Mouse (Mus musculus): ENCODE data around the gene Lrrc75b. TPM values are rescaled to one million over a fixed set of nuclear protein-coding genes. Genes with fewer than 3 reads are reported as not detected.

The Lrrc75b gene
- polyA plus RNA-seq, 1 experiment from 2014 or later = 42.4 TPM

GRCm38 (mm10) chr10:75565906-75566305, 5.8 kb upstream of the Lrrc75b start:
- no peak for ATAC-seq (ENCODE audit: low FRiP score, low read depth)
- WGBS = 68% methylated on average over 7 of the region's 7 CpGs
- no peaks in the 10 kb centered on the region for H3K36me3 ChIP-seq
- no peak overlapping the region for H3K4me3 ChIP-seq
- no peak overlapping the region for H3K9ac ChIP-seq
- H3K27ac ChIP-seq (replicated peaks) = no peak overlapping the region
- H3K4me2 ChIP-seq = no peak overlapping the region
- no peaks in the 10 kb centered on the region for H3K27me3 ChIP-seq
- H3K9me3 ChIP-seq = no peaks in the 10 kb centered on the region
- peaks cover 5% of the 10 kb centered on the region for H3K4me1 ChIP-seq (replicated peaks)

- Histone ChIP-seq H3K4me3 (no peak overlapping the region), H3K4me1 (replicated peaks) (peaks cover 10% of the 10 kb centered on the region), H3K9ac (no peak overlapping the region), H3K9me3 (no peaks in the 10 kb centered on the region), H3K4me2 (no peak overlapping the region), H3K27ac (replicated peaks) (no peak overlapping the region), H3K27me3 (no peaks in the 10 kb centered on the region), H3K36me3 (no peaks in the 10 kb centered on the region)
- ATAC-seq (ENCODE audit: low FRiP score, low read depth) = no peak
- WGBS = 78% methylated on average over 6 of the region's 6 CpGs
These were observed 5.3 kb upstream of the Lrrc75b start for GRCm38 (mm10) chr10:75565436-75565835.

- Histone ChIP-seq H3K4me3 (no peak overlapping the region), H3K4me2 (no peak overlapping the region), H3K4me1 (replicated peaks) (peaks cover 14% of the 10 kb centered on the region), H3K9me3 (no peaks in the 10 kb centered on the region), H3K27ac (replicated peaks) (no peak overlapping the region), H3K9ac (no peak overlapping the region), H3K27me3 (no peaks in the 10 kb centered on the region), H3K36me3 (no peaks in the 10 kb centered on the region)
- no peak for ATAC-seq (ENCODE audit: low FRiP score, low read depth)
- WGBS = 85% methylated on average over 12 of the region's 12 CpGs
These were observed 4.6 kb upstream of the Lrrc75b start for GRCm38 (mm10) chr10:75564687-75565265.

GRCm38 (mm10) chr10:75562596-75562995, 2.5 kb upstream of the Lrrc75b start:
- Histone ChIP-seq H3K4me2 (no peak overlapping the region), H3K9ac (no peak overlapping the region), H3K4me3 (no peak overlapping the region), H3K9me3 (no peaks in the 10 kb centered on the region), H3K36me3 (no peaks in the 10 kb centered on the region), H3K27ac (replicated peaks) (no peak overlapping the region), H3K4me1 (replicated peaks) (peaks cover 32% of the 10 kb centered on the region), H3K27me3 (no peaks in the 10 kb centered on the region)
- ATAC-seq (ENCODE audit: low FRiP score, low read depth) = no peak
- 85% methylated on average over 8 of the region's 8 CpGs for WGBS

GRCm38 (mm10) chr10:75561071-75561654, 1.0 kb upstream of the Lrrc75b start, which contains the start of gene Ggt1:
Gene Ggt1 (plus strand): TSS chr10:75561604.
- H3K36me3 ChIP-seq = peaks cover 7% of the 10 kb centered on the region; the same call in 1 of the 2 replicates
- H3K27ac ChIP-seq (replicated peaks) = peak within 1 kb of the TSS; percentile 97
- peak within 1 kb of the TSS; percentile 60 for H3K4me3 ChIP-seq
- peaks cover 47% of the 10 kb centered on the region for H3K4me1 ChIP-seq (replicated peaks)
- H3K27me3 ChIP-seq = no peaks in the 10 kb centered on the region
- WGBS = 51% methylated on average over 10 of the region's 10 CpGs
- peak within 1 kb of the TSS; percentile 82 for H3K4me2 ChIP-seq
- no peaks in the 10 kb centered on the region for H3K9me3 ChIP-seq
- H3K9ac ChIP-seq = peak within 1 kb of the TSS; percentile 75
- no peak for ATAC-seq (ENCODE audit: low FRiP score, low read depth)

GRCm38 (mm10) chr10:75560549-75560899, 394 bp upstream of the Lrrc75b start:
- Histone ChIP-seq H3K9me3 (no peaks in the 10 kb centered on the region), H3K4me2 (peak overlapping the region; percentile 82), H3K36me3 (peaks cover 12% of the 10 kb centered on the region; the same call in 1 of the 2 replicates), H3K9ac (peak overlapping the region; percentile 75), H3K4me3 (peak overlapping the region; percentile 60), H3K4me1 (replicated peaks) (peaks cover 53% of the 10 kb centered on the region), H3K27me3 (no peaks in the 10 kb centered on the region), H3K27ac (replicated peaks) (peak overlapping the region; percentile 97)
- ATAC-seq (ENCODE audit: low FRiP score, low read depth) = peak; percentile 40
- 9% methylated on average over 6 of the region's 6 CpGs for WGBS

GRCm38 (mm10) chr10:75559041-75559675, 972 bp downstream of the Lrrc75b start:
- Histone ChIP-seq H3K4me1 (replicated peaks) (peaks cover 54% of the 10 kb centered on the region), H3K4me2 (peak overlapping the region; percentile 82), H3K27ac (replicated peaks) (peak overlapping the region; percentile 97), H3K27me3 (no peaks in the 10 kb centered on the region), H3K36me3 (peaks cover 20% of the 10 kb centered on the region), H3K4me3 (peak overlapping the region; percentile 60), H3K9me3 (no peaks in the 10 kb centered on the region), H3K9ac (peak overlapping the region; percentile 75)
- 2% methylated on average over 14 of the region's 14 CpGs for WGBS
- ATAC-seq (ENCODE audit: low FRiP score, low read depth) = peak; percentile 2; the same call in 1 of the 2 replicates

GRCm38 (mm10) chr10:75558515-75558914, 1.6 kb downstream of the Lrrc75b start:
- Histone ChIP-seq H3K36me3 (peaks cover 21% of the 10 kb centered on the region), H3K27ac (replicated peaks) (peak overlapping the region; percentile 97), H3K4me3 (peak overlapping the region; percentile 60), H3K9me3 (no peaks in the 10 kb centered on the region), H3K27me3 (no peaks in the 10 kb centered on the region), H3K9ac (peak overlapping the region; percentile 75), H3K4me2 (peak overlapping the region; percentile 82), H3K4me1 (replicated peaks) (peaks cover 54% of the 10 kb centered on the region)
- ATAC-seq (ENCODE audit: low FRiP score, low read depth) = peak; percentile 36
- 15% methylated on average over 3 of the region's 3 CpGs for WGBS

GRCm38 (mm10) chr10:75556026-75556425, 4.1 kb downstream of the Lrrc75b start:
- H3K36me3 ChIP-seq = peaks cover 32% of the 10 kb centered on the region
- 21% methylated on average over 9 of the region's 9 CpGs for whole genome bisulfite sequencing
- peaks cover 50% of the 10 kb centered on the region for H3K4me1 ChIP-seq (replicated peaks)
- H3K27ac ChIP-seq (replicated peaks) = peak overlapping the region; percentile 68
- H3K9ac ChIP-seq = no peak overlapping the region
- H3K4me2 ChIP-seq = no peak overlapping the region
- peak; percentile 68 for ATAC-seq (ENCODE audit: low FRiP score, low read depth)
- no peaks in the 10 kb centered on the region for H3K27me3 ChIP-seq
- H3K4me3 ChIP-seq = no peak overlapping the region
- no peaks in the 10 kb centered on the region for H3K9me3 ChIP-seq

GRCm38 (mm10) chr10:75555557-75555956, 4.6 kb downstream of the Lrrc75b start:
- Histone ChIP-seq H3K9ac (no peak overlapping the region), H3K4me1 (replicated peaks) (peaks cover 45% of the 10 kb centered on the region), H3K36me3 (peaks cover 32% of the 10 kb centered on the region), H3K9me3 (no peaks in the 10 kb centered on the region), H3K27ac (replicated peaks) (peak overlapping the region; percentile 53), H3K27me3 (no peaks in the 10 kb centered on the region), H3K4me3 (no peak overlapping the region), H3K4me2 (no peak overlapping the region)
- 66% methylated on average over 6 of the region's 6 CpGs for WGBS
- no peak for ATAC-seq (ENCODE audit: low FRiP score, low read depth)

GRCm38 (mm10) chr10:75554090-75554489, 6.0 kb downstream of the Lrrc75b start:
- Histone ChIP-seq H3K36me3 (peaks cover 32% of the 10 kb centered on the region), H3K4me2 (no peak overlapping the region), H3K9ac (no peak overlapping the region), H3K4me1 (replicated peaks) (peaks cover 36% of the 10 kb centered on the region), H3K9me3 (no peaks in the 10 kb centered on the region), H3K27ac (replicated peaks) (no peak overlapping the region), H3K27me3 (no peaks in the 10 kb centered on the region), H3K4me3 (no peak overlapping the region)
- 93% methylated on average over 8 of the region's 8 CpGs for WGBS
- no peak for ATAC-seq (ENCODE audit: low FRiP score, low read depth)

GRCm38 (mm10) chr10:75552701-75553450, 7.3 kb downstream of the Lrrc75b start:
- Histone ChIP-seq H3K27me3 (no peaks in the 10 kb centered on the region), H3K9ac (no peak overlapping the region), H3K4me3 (no peak overlapping the region), H3K4me1 (replicated peaks) (peaks cover 31% of the 10 kb centered on the region), H3K36me3 (peaks cover 32% of the 10 kb centered on the region), H3K27ac (replicated peaks) (no peak overlapping the region), H3K4me2 (no peak overlapping the region), H3K9me3 (no peaks in the 10 kb centered on the region)
- no peak for ATAC-seq (ENCODE audit: low FRiP score, low read depth)
- WGBS = 76% methylated on average over 13 of the region's 13 CpGs
